Mouse (Mus musculus): ENCODE measurements around the gene Scarf1.
"Not testable (repeated sequence)": the region's sequence is repeated elsewhere in the genome, so short reads cannot be mapped to it uniquely, and the experiment has no call there.

Scarf1 gene

DNA sequence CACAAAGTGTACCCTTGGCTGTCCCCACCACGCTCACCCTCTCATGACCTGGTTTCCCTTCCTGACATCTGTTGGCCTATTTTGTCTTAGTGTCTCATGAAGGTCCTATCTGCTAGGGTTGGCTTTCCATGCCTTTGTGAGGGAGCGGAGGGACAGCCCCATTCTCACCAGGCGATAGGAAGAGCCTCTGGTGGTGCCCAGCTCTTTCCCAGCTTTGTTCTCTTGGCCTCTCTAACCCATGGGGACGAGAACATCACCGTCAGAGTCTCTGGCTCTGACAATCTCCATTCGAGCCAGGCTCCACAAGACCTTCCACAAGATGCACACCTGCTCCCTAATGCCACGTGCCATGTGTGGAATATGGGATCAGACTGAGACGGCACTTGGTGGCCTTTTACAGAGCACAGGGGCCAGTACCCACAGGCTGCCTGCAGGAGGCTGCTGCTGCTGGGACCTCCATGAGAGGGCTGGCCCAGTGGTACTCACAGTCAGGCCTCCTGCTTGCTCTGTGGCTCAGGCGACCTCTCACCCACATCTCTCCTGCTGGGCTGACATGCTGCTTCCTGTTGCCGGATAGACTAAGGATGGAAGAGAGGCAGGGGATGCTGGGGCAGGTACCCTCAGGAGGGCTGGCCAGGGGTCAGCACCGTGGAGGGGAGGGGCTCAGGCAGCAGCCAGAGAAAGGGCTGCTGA is 24.3 kb downstream of the Scarf1 start:
- peak; percentile 58 for DNase-seq (ENCODE audit: low spot score)

DNA sequence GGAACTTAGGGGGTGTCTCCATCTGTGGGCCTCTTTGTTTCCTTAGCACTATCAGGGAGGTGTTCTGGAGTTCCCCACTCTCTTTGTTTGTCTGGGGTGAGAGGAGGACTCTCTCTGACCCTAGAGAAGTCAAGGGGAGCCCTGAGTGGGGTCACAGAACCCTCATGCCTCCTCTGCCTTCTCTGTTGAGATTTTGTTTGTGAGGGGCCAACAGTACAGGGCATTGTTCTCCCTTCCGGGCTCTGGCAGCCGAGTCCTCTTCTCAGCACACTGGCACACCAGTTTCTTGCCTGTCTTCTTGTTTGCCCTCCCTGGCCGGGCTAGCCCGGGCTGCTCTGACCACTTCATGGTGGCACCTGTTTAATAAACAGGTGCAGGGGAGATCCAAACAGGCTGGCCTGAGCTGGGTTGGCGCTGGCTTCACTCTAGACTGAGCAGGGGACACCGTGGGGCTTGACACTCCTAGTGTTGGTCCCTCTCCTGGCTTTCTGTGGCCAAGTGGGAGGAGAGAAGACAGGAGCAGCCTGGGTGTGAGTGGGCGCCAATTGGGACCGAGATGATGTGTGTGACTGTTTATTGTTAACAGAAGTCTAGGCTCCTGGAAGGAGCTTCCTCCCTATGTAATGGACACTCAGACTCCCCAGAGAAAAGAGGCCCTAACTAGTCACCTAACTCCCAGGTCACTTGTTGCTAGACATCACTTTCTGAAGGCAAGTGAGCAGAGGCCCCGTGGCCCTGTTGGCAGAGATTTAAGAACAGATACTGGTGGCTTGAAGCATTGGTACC is 25.0 kb downstream of the Scarf1 start:
- DNase-seq (ENCODE audit: low spot score), result no peak

DNA sequence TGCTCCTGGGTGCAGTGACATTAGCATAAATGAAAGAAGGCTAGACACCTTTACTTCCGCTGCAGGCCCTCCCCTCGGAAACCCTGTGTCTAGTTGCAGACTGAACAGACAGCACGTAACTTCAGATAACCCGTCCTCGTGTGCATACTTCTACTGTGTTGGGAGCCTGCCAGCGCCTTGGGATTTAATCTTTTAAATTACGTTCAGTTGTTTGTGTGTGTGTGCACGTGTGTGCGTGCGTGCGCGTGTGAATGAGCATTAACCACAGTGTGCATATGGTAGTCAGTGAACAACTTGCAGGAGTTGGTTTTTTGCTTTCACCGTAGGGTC is 25.6 kb downstream of the Scarf1 start:
- peak; percentile 65 for DNase-seq (ENCODE audit: low spot score)

DNA sequence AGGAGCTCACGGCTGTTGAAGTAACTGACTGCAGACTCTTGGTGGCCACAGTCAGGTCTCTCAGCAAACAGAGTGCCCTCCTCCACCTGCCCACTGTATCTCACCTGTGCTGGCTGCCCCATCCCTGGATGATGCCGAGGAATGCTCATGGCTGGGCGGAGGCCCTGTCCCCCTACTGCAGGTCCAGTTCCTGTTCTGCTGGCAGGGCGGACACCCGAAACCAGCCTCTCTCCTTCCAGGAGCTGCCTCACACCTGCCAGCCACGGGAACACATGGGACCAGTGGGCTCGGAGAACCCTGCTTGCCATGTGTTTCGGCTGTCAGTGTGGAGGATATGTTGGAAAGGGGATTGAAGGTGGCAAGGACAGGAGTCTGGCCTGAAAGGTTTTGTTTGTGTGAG is 26.9 kb downstream of the Scarf1 start:
- no peak for DNase-seq (ENCODE audit: low spot score)

DNA sequence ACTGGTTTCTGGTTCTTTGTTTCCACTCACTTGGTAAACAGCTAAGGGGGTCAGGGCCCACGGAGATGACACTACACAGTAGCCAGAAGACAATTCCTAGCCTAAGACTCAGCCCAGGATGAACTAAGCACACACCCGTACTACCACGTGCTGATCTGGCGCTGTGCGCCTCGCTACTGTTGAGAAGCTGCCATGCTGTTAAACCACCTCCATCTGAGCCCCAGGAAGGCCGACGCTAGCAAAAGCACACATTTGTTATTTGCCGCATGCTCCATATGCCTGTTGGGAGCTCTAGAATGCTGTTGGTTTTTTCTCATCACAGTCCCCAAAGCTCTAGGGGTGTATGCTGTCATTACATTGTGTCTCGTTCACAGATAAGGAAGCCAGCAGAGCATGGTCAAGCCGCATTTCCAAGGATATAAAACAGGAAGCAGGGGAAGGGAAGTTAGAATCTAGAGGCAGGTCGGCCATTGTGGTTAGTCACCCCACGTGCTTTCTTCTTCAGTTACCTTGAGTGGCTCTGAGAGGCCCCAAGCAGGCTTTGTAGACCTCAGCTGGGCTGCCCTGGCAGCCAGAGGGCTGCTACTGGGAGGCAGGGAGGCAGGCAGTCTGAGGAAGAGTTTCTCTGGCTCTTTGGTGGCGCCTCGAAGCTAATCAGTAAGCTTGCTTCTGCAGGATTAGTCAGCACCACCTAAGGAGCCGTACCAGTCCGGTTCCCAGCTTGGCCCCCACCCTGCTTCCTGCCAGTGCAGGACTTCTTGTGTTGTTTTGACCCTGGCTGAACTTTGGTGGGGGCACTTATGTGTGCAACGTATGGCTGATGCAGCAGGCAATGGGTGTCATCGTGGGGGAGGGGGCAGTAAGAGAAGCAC is 27.6 kb downstream of the Scarf1 start:
- DNase-seq (ENCODE audit: low spot score), result peak; percentile 43

DNA sequence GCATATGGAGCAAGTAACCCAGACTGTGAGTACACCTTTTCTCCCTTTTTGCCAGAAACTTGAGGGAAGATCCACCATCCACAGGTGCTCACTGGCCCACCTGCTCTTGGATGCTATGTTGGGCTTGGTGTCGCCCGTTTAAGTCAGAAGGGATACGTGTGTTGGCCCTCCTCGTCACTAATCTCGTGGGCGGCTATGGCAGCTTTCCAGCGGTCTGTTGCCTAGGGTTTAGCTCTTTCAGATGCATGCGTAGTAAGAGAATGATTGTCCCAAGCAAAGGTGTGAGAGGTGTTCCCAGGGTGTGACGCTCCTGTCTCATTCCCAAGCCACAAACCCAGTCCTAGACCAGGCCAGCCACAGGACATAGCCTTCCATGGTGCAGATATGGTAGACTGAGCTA is 31.4 kb downstream of the Scarf1 start:
- DNase-seq (ENCODE audit: low spot score), result no peak

DNA sequence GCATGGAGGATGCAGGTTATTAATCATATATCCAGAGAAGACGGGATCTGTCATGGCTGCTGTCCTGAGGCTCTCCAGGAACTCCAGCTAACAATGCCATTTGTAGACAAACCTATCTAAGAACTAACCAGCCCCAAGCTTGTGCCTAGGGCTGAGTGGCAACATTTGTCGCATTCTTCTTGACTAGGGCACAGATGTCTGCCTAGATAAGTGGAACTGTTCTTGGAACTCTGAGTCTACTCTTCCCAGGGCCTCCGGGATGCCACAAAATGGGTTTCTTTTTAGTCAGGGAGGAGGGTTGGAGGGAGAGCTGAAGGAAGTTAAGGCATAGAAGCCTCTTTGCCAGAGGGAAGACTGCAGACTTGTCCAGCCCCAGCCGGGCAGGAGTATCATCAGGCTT is 32.7 kb downstream of the Scarf1 start:
- DNase-seq (ENCODE audit: low spot score), result no peak

DNA sequence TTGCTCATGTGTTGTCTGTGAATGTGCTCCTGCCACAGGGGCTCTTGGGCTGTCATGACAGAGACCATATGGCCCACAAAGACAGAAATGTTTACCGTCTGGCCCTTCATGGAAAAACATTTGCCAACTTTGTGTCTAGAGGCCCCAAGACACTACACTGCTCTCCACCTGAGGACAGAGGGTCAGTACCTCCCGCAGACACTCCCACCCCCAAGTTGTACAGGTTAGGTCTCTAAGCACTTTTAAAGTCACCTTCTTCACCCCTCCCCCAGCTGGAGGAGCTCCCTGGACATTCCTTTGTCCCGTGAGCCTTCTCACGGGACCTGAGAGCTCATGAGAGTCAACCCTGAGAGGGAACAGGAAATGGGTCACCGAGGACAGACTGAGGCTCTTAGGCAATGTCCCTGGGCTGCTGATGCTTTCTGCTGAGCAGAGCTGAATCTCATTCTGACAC is 36.3 kb downstream of the Scarf1 start:
- DNase-seq (ENCODE audit: low spot score), result no peak

DNA sequence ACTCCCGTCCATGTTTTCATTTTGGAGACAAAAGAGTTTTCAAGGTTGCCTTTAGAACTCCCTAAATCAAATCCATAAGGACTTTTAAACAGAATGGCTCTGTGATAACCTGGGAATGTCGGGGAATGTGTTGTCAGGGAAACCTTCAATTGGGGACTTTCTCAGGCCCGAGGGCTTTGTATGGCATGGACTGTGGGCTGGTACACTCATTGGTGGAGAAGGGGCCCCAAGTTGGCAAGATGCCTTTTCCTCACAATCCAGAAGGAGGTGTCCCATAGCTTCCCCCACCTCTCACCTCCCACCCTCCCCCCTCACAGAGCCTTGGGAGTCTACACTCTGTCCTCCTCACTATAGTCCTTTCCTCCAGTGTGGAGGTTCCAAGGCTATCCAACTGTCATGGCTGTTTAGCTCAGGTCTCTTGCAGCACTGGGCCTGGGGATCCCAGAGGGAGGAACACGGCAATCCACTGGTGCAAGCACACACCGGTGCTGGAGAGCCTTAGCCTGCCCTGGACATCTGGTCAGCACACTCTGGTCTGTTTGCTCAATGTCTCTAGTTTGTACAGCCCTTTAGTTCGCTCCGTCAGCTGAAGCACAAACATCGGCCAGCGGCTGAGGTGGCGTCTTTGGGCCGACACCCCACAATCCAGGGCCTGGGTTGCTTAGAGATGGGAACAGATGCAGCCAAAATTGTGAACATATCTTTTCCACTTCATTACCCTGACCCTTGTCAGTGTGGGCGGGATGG is 37.0 kb downstream of the Scarf1 start:
- DNase-seq (ENCODE audit: low spot score), result no peak

DNA sequence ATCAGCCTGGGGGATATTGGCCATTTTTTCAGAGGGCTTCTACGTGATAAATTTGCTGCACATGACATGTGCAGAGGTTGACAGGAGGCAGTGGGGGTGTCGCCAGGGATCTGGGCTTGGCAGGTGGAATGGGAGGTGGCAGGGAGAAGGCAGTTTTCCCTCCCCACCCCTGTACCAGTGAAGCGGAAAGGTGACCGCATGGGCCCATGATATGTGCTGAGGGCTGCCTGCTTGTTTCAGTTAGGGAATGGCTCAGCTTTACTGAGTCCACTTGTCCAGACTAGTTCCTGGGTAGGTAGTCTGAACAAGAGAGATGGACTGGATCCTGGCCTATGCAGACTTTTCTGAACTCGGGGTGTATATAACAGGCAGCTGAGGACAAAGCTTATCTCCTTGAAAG is 38.0 kb downstream of the Scarf1 start:
- no peak for DNase-seq (ENCODE audit: low spot score)

DNA sequence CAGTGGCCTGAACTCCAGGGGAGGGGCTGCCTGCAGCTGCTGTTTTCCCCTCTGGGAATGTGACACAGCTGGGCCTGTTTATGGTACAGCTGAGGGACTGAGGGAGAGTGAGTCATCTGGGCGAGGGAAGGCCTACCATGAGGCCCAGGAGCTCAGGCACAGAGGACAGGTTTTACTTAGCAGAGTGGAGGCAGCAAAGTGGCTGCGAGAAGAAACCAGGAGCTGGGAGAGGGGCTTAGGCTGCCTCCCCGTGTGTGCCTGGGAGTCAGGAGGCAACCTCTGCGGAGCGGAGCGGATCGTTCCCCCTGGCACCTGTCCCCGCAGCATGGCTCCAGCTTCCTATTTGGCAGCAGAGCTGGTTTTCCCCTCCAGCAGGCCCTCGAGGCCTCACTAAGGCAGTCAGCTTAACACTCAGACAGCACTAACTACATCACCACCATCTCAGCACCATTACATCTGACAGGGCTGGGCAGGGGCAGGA is 38.7 kb downstream of the Scarf1 start:
- no peak for DNase-seq (ENCODE audit: low spot score)

DNA sequence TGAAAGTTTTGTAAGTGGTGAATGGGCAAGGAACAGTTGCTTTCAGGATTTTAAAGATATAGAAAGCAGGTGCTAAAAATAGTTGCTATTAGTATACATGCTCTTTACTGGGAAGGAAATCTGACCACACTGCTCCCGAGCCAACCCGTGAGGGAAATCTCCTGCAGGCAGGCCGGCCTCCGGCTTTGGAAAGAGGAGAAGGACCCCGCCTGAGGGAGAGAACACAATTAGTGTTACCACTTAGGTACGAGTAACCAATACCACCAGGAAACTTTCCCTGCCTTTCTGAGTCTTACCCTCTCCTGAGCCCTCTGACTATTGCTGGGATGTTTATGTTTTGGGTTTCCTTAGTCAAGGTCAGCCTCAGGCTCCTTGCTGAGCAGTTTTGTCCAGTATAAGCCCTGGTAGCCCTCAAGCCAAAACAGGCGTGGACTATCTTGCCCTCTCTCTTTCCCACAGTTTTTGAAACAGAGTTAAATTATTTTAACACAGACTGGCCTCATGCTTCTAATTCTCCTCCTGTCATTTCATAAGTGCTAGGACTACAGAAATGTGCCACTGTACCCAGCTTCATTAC is 39.7 kb downstream of the Scarf1 start:
- DNase-seq (ENCODE audit: low spot score), result no peak

DNA sequence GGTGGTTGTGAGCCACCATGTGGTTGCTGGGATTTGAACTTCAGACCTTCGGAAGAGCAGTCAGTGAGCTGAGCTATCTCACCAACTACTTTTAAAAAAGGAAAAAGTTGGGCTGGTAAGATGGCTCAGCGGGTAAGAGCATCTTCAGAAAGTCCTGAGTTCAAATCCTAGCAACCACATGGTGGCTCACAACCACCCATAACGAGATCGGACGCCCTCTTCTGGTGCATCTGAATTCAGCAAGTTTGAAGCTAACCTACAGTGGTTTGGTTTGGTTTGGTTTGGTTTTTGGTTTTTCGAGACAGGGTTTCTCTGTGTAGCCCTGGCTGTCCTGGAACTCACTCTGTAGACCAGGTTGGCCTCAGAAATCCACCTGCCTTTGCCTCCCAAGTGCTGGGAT is 42.7 kb downstream of the Scarf1 start:
- not testable (repeated sequence) for DNase-seq (ENCODE audit: low spot score)

DNA sequence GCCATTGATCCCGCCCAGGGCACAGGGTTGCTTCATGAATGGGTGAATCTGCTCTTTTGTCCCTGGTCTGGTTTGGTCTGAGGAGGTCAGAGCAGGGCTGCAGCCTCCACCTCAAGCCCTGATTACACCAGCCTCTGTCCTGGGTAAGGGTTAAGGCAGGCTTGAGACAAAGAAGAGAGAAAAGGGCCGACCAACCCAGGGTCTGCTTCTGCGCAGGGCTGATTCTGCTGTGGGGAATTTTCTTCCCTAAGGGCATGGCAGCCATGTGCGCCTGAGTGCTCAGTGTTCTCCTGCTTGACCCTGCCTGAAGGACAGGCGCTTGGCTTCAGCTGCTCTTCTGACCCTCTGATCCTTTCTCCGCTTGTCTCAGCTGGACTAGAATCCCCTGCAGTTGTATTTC is 43.8 kb downstream of the Scarf1 start:
- no peak for DNase-seq (ENCODE audit: low spot score)

DNA sequence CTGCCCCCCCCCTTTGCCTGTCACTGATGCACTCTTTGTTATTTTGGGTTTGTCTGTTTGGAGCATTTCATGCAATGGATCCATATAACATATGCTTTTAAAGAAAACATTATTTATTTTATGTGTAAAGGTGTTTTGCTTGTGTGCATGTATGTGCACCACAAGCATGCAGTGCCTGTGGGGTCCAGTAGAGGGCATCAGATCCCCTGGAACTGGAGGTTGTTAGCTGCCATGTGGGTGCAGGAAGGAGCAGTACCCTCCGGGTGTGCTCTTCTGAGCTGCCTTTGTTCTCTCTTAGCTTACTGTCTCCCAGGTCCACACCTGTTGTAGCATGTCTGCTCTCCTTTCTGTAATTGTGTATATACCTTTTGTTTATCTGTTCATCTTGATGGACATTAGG is 44.8 kb downstream of the Scarf1 start:
- peak; percentile 49 for DNase-seq (ENCODE audit: low spot score)

DNA sequence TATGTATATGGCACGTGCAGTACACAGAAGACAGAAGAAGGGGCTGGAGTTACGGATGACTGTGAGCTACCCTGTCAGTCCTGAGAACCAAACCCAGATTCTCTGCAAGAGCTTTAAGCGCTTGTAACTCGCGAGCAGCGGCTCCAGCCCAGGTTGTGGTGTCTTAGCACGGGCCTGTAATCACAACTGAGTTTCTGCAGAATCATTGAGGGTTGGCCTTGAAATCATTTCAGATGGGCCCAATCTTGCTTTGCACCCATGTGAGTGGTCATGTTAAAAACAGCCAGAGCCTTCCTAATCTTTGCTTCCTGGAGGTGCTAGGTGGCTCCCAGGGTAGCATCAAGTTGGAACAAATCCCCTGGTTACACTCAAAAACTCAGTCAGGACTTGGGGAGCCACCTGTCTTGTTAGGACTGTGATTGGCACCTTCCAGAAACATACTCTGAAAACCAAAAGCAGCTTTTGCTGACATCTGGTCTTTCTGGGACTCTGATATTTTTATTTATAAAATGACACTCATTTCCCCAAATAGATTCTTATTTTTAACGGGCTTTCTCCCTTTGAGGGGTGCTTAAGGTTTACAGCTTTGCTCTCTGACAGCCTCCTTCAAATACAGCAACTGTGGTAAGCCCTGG is 46.6 kb downstream of the Scarf1 start:
- DNase-seq (ENCODE audit: low spot score), result no peak

DNA sequence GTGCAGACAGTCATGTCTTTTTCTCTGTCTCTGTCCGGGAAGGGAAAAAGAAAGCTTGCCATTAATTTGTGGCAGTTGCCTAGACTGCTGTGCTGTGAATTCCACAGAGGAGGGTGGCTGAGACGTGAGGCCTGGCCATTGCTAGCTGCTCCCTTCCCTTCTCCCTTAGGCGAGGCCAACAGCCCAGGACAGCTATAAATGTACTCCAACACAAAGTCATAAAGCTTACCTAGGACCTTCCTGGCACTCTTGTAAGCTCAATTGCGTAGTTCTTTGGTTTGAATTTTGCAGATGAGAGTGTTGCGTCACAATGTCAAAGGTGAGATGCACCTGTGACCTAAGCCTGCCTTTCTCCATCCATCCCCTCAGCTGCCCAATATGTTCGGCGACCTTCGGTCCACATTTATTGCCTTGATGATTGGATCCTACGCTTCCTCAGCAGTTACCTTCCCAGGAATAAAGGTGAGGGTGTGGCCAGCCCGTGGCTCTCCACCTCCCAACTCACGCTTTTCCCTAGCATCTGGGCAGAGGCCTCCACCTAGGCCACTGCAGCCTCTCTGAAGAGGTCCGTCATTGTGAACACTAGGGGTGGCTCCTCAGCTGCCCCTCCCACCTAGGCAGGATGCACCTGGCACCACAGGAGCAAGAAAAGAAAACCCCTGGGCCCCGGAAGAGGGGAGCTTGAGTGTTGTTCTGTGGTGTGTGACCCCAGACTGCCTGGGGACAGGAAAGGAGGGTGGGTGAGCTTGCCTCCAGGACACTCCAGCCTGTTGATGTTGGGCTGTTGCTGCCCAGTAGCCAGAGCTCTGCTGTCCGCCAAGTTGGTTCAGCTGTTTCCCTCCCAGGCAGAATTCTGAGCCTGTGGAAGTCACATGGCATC is 47.4 kb downstream of the Scarf1 start:
- peak; percentile 71 for DNase-seq (ENCODE audit: low spot score)

DNA sequence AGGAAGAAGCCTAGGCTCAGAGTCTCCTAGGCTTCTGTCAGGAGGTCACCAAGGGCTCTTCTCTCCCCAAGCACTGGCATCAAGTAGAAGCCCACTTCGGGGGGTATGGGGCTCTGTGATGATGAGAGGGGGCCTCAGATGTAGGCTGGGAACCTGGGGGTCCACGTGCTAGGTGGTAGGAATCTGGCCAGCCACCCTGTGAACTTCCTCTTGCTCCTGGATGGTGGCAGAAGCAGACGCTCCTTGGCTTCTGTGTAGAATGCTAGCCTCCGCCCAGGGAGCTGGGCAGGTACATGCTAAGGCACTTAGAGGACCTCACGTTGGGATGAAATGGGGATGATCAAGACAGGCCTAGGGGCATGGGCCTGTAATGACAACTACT is 48.1 kb downstream of the Scarf1 start:
- DNase-seq (ENCODE audit: low spot score), result no peak

DNA sequence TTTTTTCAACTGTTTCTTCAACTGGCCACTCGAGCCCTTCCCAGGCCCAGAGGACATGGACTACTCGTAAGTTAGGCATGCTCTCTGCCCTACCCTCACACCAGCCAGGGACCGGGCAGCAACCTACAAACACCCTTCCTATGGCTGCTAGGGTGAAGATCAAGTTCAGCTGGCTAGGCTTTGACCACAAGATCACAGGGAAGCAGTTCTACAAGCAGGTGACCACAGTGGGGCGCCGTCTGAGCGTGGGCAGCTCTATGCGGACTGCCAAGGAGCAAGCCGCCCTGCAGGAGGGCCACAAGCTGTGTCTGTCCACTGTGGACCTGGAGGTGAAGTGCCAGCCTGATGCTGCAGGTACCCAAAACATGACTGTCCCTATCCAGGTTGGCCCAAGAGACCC is 49.5 kb downstream of the Scarf1 start:
- no peak for DNase-seq (ENCODE audit: low spot score)
